Mouse (Mus musculus): ENCODE results near the gene Ssrp1.

Gene Ssrp1

GRCm38 (mm10) chr2:85036507-85037046, 457 bp upstream of the Ssrp1 start:
- no peak for DNase-seq (ENCODE audit: low spot score in 2 of 2)

- DNase-seq (ENCODE audit: low spot score in 2 of 2), result no peak
Measured at GRCm38 (mm10) chr2:85038336-85038735, 1.3 kb downstream of the Ssrp1 start.

GRCm38 (mm10) chr2:85043623-85044022, 6.6 kb downstream of the Ssrp1 start:
- DNase-seq (ENCODE audit: low spot score in 2 of 2), result no peak

- DNase-seq (ENCODE audit: low spot score in 2 of 2), result no peak
Measured at GRCm38 (mm10) chr2:85046222-85046621, 9.2 kb downstream of the Ssrp1 start.

- DNase-seq (ENCODE audit: low spot score in 2 of 2), result no peak
Measured at GRCm38 (mm10) chr2:85047081-85047480, 10.0 kb downstream of the Ssrp1 start.

- peak; percentile 92 to 95 for DNase-seq (ENCODE audit: low spot score in 2 of 2)
Measured at GRCm38 (mm10) chr2:85047596-85048167, 10.6 kb downstream of the Ssrp1 start, which contains the start of gene Tnks1bp1. TSS of gene Tnks1bp1 (plus strand) at chr2:85048022.

- DNase-seq (ENCODE audit: low spot score in 2 of 2), result no peak
Measured at GRCm38 (mm10) chr2:85048168-85048751, 11.2 kb downstream of the Ssrp1 start.

GRCm38 (mm10) chr2:85049277-85049676, 12.2 kb downstream of the Ssrp1 start:
- no peak for DNase-seq (ENCODE audit: low spot score in 2 of 2)

GRCm38 (mm10) chr2:85050001-85050634, 13.1 kb downstream of the Ssrp1 start:
- no peak for DNase-seq (ENCODE audit: low spot score in 2 of 2)

- DNase-seq (ENCODE audit: low spot score in 2 of 2), result no peak
Measured at GRCm38 (mm10) chr2:85050746-85051145, 13.7 kb downstream of the Ssrp1 start.

GRCm38 (mm10) chr2:85053192-85053816, 16.3 kb downstream of the Ssrp1 start:
- DNase-seq (ENCODE audit: low spot score in 2 of 2), result no peak

GRCm38 (mm10) chr2:85056711-85057110, 19.7 kb downstream of the Ssrp1 start:
- no peak for DNase-seq (ENCODE audit: low spot score in 2 of 2)

GRCm38 (mm10) chr2:85059677-85060076, 22.6 kb downstream of the Ssrp1 start:
- DNase-seq (ENCODE audit: low spot score in 2 of 2), result no peak

GRCm38 (mm10) chr2:85060591-85061060, 23.6 kb downstream of the Ssrp1 start:
- DNase-seq (ENCODE audit: low spot score in 2 of 2), result no peak

GRCm38 (mm10) chr2:85061107-85061541, 24.1 kb downstream of the Ssrp1 start:
- DNase-seq (ENCODE audit: low spot score in 2 of 2), result no peak

GRCm38 (mm10) chr2:85065141-85065875, 28.3 kb downstream of the Ssrp1 start:
- DNase-seq (ENCODE audit: low spot score in 2 of 2), result no peak

- no peak for DNase-seq (ENCODE audit: low spot score in 2 of 2)
Measured at GRCm38 (mm10) chr2:85066937-85067336, 29.9 kb downstream of the Ssrp1 start.

GRCm38 (mm10) chr2:85067903-85068625, 31.0 kb downstream of the Ssrp1 start:
- no peak for DNase-seq (ENCODE audit: low spot score in 2 of 2)

- DNase-seq (ENCODE audit: low spot score in 2 of 2), result no peak
Measured at GRCm38 (mm10) chr2:85068626-85069025, 31.6 kb downstream of the Ssrp1 start.

GRCm38 (mm10) chr2:85070086-85070485, 33.1 kb downstream of the Ssrp1 start:
- DNase-seq (ENCODE audit: low spot score in 2 of 2), result no peak

GRCm38 (mm10) chr2:85071921-85072320, 34.9 kb downstream of the Ssrp1 start:
- DNase-seq (ENCODE audit: low spot score in 2 of 2), result no peak
